Mouse (Mus musculus) limb, embryonic 15.5 days (tissue): ENCODE results near the gene Supt5. TPM values are rescaled to one million over a fixed set of nuclear protein-coding genes. Genes with fewer than 3 reads are reported as not detected.

ENCODE experiments used
- ATAC-seq: fragments of 200-750 bp; cut with Nextera tagmentation; 2 replicates; pipeline ENCODE4 v1.8.0; 2017; ENCODE audit warnings: low read depth, moderate TSS enrichment; ENCODE audit not compliant: insufficient number of reproducible peaks, low FRiP score, low TSS enrichment
- H3K27ac ChIP-seq: fragments of 300-500 bp; sonication (generic); 2 replicates; pipeline ENCODE4 v1.5.1; 2015; ENCODE audit warnings: moderate library complexity, mild to moderate bottlenecking, inconsistent platforms
- H3K27me3 ChIP-seq: fragments of 300-500 bp; sonication (generic); 2 replicates; pipeline ENCODE4 v1.6.1; 2015; ENCODE audit warnings: inconsistent platforms
- H3K36me3 ChIP-seq: fragments of 300-500 bp; sonication (generic); 2 replicates; pipeline ENCODE4 v1.6.1; 2015; ENCODE audit warnings: inconsistent platforms
- H3K4me1 ChIP-seq: fragments of 300-500 bp; sonication (generic); 2 replicates; pipeline ENCODE4 v1.6.1; 2015; ENCODE audit warnings: inconsistent platforms
- H3K4me2 ChIP-seq: fragments of 300-500 bp; sonication (generic); 2 replicates; pipeline ENCODE4 v1.6.1; 2015; ENCODE audit warnings: mild to moderate bottlenecking, inconsistent platforms
- H3K4me3 ChIP-seq: fragments of 300-500 bp; sonication (generic); 2 replicates; pipeline ENCODE4 v1.5.1; 2015; ENCODE audit warnings: mild to moderate bottlenecking, inconsistent platforms
- H3K9ac ChIP-seq: fragments of 300-500 bp; sonication (generic); 2 replicates; pipeline ENCODE4 v1.6.1; 2015; ENCODE audit warnings: inconsistent platforms
- H3K9me3 ChIP-seq: fragments of 300-500 bp; sonication (generic); 2 replicates; pipeline ENCODE4 v1.6.1; 2016; ENCODE audit warnings: inconsistent platforms
- WGBS: fragments of 180-500 bp; shearing (Covaris S2); methylation state at CpG from one replicate; pipeline ENCODE4 v1.1.7; 2015; 5-methylcytosine and 5-hydroxymethylcytosine counted together
- polyA plus RNA-seq: library from polyadenylated mRNA; unstranded; fragments of >200 nt; fragmentation: Nextera tagmentation; extraction: Ambion mirVana; gene quantifications from 2 replicates; pipeline ENCODE4 v1.2.1, GENCODE M21; 2015

Supt5 gene
- polyA plus RNA-seq, 1 experiment from 2014 or later = 95.3 TPM

DNA sequence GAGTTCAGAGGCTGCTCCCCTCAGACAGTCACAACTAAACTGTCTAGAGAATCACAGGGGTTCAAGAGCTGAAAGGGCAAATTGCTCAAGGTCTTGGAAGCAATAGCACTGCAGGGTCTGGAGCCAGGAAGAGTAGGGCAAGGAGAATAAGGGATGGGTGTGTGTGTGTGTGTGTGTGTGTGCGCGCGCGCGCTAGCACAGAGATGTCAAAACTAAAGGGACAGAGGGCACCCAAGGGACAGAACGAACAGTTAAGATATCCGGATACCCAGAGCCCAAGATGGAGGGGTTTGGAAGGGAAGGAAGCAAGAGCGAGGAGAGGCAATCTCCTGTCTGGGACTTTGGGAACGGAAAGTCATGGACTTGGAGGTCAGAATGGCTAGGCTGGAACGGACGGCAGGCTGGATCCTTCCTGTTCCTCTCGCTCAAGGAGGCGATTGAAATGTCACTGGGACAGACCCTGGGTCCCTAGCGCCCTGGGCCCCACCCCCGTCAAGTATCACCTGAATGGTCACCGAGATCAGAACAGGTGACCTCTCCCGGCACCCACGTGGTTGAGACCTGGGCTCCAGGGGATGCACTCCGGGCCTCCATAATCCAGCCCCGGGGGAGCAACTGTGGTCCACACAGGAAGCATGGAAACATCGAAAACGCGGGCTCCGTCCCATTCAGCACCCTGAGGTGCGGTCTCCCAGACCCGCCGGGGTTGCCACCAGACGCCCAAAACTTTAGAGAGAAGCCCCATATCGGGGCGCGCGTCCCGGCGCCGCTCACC is 27.2 kb downstream of the Supt5 start:
- H3K9me3 ChIP-seq = no peaks in the 10 kb centered on the region
- peak overlapping the region; percentile 84 for H3K4me3 ChIP-seq
- H3K27me3 ChIP-seq = no peaks in the 10 kb centered on the region
- peaks cover 19% of the 10 kb centered on the region for H3K4me1 ChIP-seq
- WGBS = 6% methylated on average over 35 of the region's 35 CpGs
- H3K27ac ChIP-seq = peak overlapping the region; percentile 67; the same call in 1 of the 2 replicates
- H3K36me3 ChIP-seq = peaks cover 64% of the 10 kb centered on the region
- ATAC-seq = peak; percentile 26; the same call in 1 of the 2 replicates
- H3K4me2 ChIP-seq = peak overlapping the region; percentile 78
- peak overlapping the region; percentile 91 for H3K9ac ChIP-seq

DNA sequence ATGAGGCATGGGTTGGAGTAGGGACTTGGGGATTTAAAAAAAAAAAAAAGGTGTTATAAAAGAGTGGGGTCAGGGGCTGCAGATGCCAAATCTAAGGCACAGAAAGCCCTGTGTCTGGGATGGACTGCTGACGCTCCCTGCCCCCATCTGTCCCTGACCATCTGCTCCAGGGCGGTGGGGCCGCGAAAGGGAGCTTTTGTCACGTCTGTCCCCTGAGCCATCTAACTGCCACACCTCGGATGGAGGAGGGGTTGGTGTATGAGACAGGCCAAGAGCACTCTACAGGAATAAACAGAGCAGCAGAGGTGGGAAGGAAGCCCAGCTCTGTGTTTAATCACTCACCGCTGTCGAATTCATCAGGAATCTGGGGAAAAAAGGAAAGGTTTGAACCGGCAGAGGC is 28.8 kb downstream of the Supt5 start:
- no peaks in the 10 kb centered on the region for H3K27me3 ChIP-seq
- no peaks in the 10 kb centered on the region for H3K9me3 ChIP-seq
- no peak overlapping the region for H3K4me2 ChIP-seq
- ATAC-seq = no peak
- WGBS = 52% methylated on average over 9 of the region's 9 CpGs
- no peak overlapping the region for H3K4me3 ChIP-seq
- H3K9ac ChIP-seq = no peak overlapping the region
- no peak overlapping the region for H3K27ac ChIP-seq
- peaks cover 19% of the 10 kb centered on the region for H3K4me1 ChIP-seq
- H3K36me3 ChIP-seq = peaks cover 64% of the 10 kb centered on the region

DNA sequence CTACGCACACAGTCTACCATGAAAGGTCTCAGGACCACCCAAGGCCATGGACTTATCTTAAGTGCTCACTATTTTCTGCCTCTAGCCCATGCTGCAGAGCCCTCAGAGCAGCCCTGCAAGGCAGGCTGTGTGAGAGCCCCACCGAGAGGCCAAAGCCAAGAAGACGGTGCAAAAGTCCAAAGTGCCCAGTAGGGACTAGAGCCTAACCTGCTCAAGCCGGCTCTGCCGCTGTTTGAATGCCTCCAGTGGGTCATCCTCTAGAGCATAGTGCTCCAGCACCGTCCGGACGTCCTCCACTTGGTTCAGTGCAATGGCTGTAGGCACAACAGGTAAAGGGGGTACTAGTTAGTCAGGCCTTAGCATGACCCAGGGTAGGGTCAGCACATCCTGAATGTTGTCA is 32.3 kb downstream of the Supt5 start:
- no peak for ATAC-seq
- Histone ChIP-seq H3K36me3 (peaks cover 57% of the 10 kb centered on the region), H3K27me3 (peaks cover 15% of the 10 kb centered on the region), H3K9ac (no peak overlapping the region), H3K27ac (no peak overlapping the region), H3K4me1 (peaks cover 27% of the 10 kb centered on the region), H3K4me2 (no peak overlapping the region), H3K9me3 (no peaks in the 10 kb centered on the region), H3K4me3 (no peak overlapping the region)
- WGBS = 95% methylated on average over 8 of the region's 8 CpGs

DNA sequence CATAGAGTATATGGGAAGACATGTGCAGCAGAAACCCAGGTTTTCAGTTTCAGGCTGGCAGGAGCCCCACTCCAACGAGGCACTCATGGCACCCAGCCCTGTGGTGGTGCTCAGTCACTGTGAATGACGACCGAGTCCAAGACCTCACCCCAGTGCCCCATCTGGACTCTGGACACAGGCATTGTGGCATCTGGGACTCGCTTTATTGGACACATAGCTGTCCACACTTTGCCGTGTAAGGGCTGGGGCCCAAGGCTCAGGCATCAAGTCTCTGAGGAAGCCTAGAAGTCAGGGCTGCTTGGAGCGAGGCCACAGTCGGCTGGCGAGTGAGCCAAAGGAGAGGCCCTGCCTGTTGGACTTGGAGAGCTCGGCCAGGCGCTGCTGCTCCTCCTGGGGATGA is 32.9 kb downstream of the Supt5 start:
- WGBS = 90% methylated on average over 10 of the region's 10 CpGs
- no peak overlapping the region for H3K4me2 ChIP-seq
- no peak overlapping the region for H3K4me3 ChIP-seq
- H3K27ac ChIP-seq = no peak overlapping the region
- ATAC-seq = no peak
- H3K4me1 ChIP-seq = peaks cover 23% of the 10 kb centered on the region
- H3K9ac ChIP-seq = no peak overlapping the region
- H3K36me3 ChIP-seq = peaks cover 57% of the 10 kb centered on the region
- no peaks in the 10 kb centered on the region for H3K9me3 ChIP-seq
- peaks cover 21% of the 10 kb centered on the region for H3K27me3 ChIP-seq

DNA sequence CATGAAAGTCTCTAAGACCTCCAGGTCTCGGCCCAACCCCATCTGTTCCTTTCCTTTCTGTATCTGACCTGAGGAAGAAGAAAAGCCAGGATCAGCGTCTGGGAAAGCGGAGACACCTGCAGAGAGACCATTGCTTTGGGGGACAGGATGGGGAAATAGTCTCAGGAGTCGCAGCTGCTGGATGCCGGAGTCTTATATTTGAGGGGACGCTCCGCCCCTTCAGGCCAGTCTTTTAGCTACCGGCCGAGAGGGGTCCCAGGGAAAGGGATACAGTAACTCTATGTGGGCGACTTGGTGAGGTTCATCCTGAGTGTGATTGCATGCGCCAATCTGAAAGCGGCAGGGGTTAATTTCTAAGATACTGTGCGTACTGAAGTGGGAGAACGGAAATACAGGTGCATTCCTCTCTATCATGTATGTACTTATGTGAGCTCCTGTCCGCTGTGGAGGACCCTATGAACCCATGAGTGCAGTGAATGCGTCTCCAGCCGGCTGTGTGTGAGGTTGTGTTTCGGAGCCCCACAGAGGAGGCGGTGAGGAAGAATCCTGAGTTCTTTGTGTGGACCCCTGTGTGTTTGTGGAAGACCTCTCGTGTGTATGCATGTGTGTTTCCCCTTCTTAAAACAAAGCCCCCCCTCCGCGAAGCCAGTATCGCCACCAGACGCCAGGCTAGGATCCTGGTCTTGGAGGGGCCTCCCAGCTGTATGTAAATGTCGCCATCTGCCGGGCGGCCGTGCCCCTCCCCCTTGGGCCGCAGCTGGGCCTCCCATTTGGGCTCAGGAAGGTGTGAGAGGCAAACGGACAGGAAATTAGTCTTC is 36.7 kb downstream of the Supt5 start, which contains the start of gene Dll3:
Gene Dll3 (minus strand): TSS at position 623 of the 818 bp plus-strand sequence.
- Histone ChIP-seq H3K4me2 (peak within 1 kb of the TSS; percentile 47), H3K4me1 (peaks cover 17% of the 10 kb centered on the region), H3K9ac (no peak within 1 kb of the TSS), H3K9me3 (no peaks in the 10 kb centered on the region), H3K27ac (no peak within 1 kb of the TSS), H3K27me3 (peaks cover 58% of the 10 kb centered on the region), H3K4me3 (peak within 1 kb of the TSS; percentile 25), H3K36me3 (peaks cover 22% of the 10 kb centered on the region)
- ATAC-seq = no peak
- 1% methylated on average over 30 of the region's 30 CpGs for WGBS

DNA sequence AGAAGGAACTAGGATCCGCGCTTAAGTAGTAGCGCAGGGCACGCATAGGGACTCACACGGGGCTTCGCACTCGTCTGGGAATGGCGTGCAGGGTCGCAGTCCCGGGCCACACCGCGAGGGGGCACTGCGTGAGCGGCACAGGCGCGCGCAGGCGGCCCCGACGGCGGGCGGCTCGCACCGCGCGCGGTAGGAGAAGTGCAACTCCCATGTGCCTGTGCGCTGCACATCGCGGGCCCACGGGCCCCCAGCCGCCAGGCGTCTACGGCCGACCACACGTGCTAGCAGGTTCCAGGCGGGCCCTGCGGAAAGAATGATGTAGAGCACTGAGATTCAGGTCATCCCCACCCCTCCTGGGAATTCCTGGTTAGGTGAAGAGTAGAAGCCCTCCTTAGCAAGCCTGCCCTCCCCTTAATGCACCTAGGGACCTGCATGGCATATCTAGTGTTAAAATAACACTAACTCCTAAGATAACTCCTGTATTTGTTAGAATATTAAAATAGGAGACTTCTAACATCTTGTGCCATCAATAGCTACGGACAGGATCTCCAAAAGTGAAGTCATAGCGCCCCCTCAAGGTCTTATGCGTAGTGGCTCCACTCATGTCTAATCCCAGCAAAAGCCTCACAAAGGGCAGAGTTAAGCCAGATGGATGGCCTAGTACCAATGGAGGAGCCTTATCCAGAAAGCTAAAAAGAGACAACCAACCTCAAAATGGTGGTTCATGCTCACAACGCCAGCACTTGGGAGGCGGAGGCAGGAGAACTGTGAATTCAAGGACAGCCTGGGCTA is 39.5 kb downstream of the Supt5 start:
- no peaks in the 10 kb centered on the region for H3K36me3 ChIP-seq
- H3K27ac ChIP-seq = no peak overlapping the region
- peaks cover 83% of the 10 kb centered on the region for H3K27me3 ChIP-seq
- no peak for ATAC-seq
- peak overlapping the region; percentile 30 for H3K4me2 ChIP-seq
- 28% methylated on average over 43 of the region's 43 CpGs for WGBS
- H3K9me3 ChIP-seq = no peaks in the 10 kb centered on the region
- H3K4me1 ChIP-seq = peaks cover 24% of the 10 kb centered on the region
- H3K4me3 ChIP-seq = 0 out of 2 replicates have a peak overlapping the region, but pooled peaks have one; percentile 12
- H3K9ac ChIP-seq = no peak overlapping the region

DNA sequence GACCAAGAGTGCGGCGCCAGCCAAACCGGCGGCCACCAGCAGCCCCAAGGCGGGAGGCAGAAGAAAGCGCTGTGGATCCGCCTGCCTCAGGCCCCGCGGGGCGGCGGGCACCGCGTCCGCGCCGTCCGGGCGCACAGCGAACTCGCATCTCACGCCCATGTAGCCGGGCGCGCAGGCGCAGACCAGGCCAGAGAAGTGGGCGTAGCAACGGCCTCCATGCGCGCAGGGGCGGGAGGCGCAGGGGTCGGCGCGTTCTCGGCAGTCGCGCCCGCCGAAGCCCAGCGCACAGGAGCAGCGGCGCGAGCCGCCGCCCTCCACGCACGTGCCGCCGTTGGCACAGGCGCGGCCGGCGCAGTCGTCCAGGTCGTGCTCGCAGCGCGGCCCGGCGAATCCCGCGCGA is 44.1 kb downstream of the Supt5 start:
- H3K27me3 ChIP-seq = peaks cover 95% of the 10 kb centered on the region
- H3K4me3 ChIP-seq = peak overlapping the region; percentile 46
- H3K36me3 ChIP-seq = no peaks in the 10 kb centered on the region
- no peaks in the 10 kb centered on the region for H3K9me3 ChIP-seq
- ATAC-seq = no peak
- peak overlapping the region; percentile 26; the same call in 1 of the 2 replicates for H3K9ac ChIP-seq
- H3K4me2 ChIP-seq = peak overlapping the region; percentile 76
- no peak overlapping the region for H3K27ac ChIP-seq
- whole genome bisulfite sequencing = 3% methylated on average over 61 of the region's 63 CpGs
- H3K4me1 ChIP-seq = peaks cover 23% of the 10 kb centered on the region

DNA sequence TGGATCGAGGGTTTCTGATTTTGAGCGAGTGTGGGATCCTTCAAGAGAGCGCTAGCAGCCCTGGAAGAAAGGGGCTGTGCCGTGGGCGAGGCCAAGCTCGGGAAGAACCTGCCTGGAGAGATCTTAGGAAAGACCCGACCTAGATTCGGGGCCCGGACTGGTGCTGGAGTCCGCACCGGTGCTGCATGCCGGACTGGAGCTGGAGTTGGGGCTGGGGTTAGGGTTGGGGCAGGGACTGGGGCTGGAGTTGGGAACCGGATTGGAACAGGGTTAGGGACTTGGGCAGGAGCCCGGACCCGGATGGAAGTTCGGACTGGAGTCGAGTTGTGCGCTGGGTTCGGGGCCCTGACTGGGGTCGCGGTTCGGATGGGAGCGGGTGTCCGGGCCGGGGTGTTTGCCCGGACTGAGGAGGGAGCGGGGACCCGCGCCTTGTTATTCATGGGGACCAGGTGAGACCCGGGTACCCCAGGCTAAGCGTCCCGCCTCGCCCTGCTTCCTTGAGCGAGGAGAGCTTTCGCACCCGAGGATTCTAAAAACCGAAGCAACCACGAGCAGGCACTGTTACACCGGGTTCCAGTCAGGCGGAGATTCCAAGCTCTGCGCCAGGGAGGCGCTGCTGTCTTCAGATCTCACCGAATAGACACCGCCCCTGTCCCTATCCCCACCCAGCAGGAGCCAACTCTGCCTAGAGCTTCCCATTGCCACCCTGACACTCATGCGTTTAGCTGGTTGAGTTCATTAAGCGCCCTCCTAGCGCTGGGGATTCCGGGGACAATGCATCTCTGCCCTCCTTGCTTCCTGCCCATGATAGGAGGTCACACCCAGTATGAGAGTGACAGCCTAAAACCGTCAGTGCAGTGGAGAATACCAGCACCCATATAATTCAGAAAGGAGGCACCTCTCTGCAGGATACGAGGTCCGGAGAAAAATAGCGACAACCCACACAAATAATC is 47.6 kb downstream of the Supt5 start, which contains the start of gene Selenov:
Gene Selenov (minus strand): TSS at position 549 of the 953 bp plus-strand sequence.
- peaks cover 85% of the 10 kb centered on the region for H3K27me3 ChIP-seq
- WGBS = 2% methylated on average over 52 of the region's 52 CpGs

DNA sequence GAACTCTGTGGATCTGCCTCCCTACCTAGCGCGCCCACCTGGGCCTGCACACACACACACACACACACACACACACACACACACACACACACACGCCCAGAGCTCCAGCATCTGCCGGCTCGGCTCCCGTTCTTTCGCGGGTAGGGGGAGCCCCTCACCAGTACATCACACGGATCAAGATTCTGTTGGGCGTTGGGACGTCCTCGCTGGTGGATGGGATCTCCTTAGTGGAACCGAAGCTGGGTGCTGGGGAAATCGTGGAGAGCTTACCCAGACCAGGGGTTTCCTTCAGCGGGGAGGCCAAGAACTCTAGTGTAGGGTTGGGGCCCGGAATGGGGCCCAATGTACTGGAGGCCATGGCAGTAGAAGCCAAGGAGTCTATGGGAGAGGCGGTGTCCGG is 48.4 kb downstream of the Supt5 start:
- Histone ChIP-seq H3K9me3 (no peaks in the 10 kb centered on the region), H3K36me3 (no peaks in the 10 kb centered on the region), H3K4me3 (peak overlapping the region; percentile 26), H3K9ac (no peak overlapping the region), H3K4me2 (peak overlapping the region; percentile 48), H3K4me1 (peaks cover 20% of the 10 kb centered on the region), H3K27me3 (peaks cover 81% of the 10 kb centered on the region), H3K27ac (no peak overlapping the region)
- WGBS = under 1% methylated on average over 16 of the region's 18 CpGs
- no peak for ATAC-seq

More for the DNA sequence above, 47.6 kb downstream of the Supt5 start, which contains the start of gene Selenov:
- peak within 1 kb of the TSS; percentile 26 for H3K4me3 ChIP-seq
- ATAC-seq = no peak
- H3K9ac ChIP-seq = no peak within 1 kb of the TSS
- H3K4me1 ChIP-seq = peaks cover 20% of the 10 kb centered on the region
- H3K27ac ChIP-seq = no peak within 1 kb of the TSS
- no peaks in the 10 kb centered on the region for H3K9me3 ChIP-seq
- H3K36me3 ChIP-seq = no peaks in the 10 kb centered on the region
- peak within 1 kb of the TSS; percentile 48 for H3K4me2 ChIP-seq

DNA sequence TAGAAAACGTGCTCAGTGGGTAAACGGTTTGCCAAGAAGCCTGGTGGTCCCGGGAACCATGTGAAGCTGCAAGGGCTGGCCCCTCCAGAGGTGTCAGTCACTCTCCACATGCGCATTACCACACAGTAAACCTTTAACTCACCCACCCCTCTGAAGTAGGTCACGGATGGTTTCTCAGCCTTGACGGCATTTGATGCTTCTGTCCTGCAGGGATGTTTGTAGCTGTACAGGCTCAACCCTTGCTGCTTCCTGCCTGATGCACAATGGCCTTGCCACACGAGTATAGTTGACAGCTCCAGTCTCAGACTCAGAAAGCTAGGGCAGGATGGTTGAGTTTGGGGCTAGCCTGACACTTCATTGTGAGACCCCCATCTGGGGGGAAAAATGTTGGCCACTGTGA is 57.9 kb downstream of the Supt5 start:
- H3K36me3 ChIP-seq = no peaks in the 10 kb centered on the region
- WGBS = 83% methylated on average over 7 of the region's 7 CpGs
- no peak overlapping the region for H3K9ac ChIP-seq
- H3K27me3 ChIP-seq = peaks cover 3% of the 10 kb centered on the region; the same call in 1 of the 2 replicates
- no peak overlapping the region for H3K4me2 ChIP-seq
- no peak overlapping the region for H3K27ac ChIP-seq
- H3K4me3 ChIP-seq = no peak overlapping the region
- H3K4me1 ChIP-seq = peaks cover 10% of the 10 kb centered on the region
- H3K9me3 ChIP-seq = no peaks in the 10 kb centered on the region
- no peak for ATAC-seq
